Mouse (Mus musculus) thymus, postnatal 14 days (tissue): ENCODE data around the gene Mmp2.
"Not testable (repeated sequence)": the region's sequence is repeated elsewhere in the genome, so short reads cannot be mapped to it uniquely, and the experiment has no call there.

Experiments
- DNase-seq: peaks from one replicate; pipeline ENCODE4 v3.0.0; 2021

Mmp2 gene

DNA sequence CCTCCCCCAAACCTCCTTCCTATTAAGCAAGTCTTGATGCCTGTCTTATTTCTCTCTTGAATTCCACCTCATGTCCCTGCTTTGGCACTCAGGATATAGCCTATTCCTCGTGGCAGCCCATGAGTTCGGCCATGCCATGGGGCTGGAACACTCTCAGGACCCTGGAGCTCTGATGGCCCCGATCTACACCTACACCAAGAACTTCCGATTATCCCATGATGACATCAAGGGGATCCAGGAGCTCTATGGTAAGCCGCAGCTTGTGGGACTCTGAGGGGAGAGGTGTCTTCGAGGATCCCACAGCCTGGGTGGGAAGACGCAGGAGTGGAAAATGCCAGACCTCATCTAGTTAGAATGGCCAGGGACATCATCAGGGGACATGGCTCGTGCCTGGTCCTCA, 12.1 kb downstream of the Mmp2 start:
- DNase-seq: no peak

GRCm38 (mm10) chr8:92839876-92840275, 12.8 kb downstream of the Mmp2 start:
- DNase-seq: no peak

GRCm38 (mm10) chr8:92846684-92847083, 19.6 kb downstream of the Mmp2 start:
- no peak for DNase-seq

DNA sequence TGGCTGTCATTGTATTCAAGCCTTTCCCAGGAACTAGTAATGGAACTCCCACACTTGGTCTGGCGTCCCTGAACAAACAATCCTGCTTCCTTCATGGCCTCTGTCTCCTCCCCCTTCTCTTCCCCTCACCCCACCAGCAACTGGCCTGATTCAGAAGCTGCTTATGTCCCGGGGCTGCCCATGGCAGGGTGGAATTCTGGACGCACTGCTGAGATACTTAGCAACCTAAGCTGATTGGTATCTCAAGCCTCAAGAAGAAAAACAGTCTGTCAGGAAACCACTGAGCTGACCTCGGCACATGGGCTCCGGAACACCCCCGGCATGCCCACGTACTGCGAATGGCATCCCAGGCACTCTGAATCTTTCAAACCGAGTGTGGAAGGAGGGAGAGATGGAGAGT, 20.2 kb downstream of the Mmp2 start:
- no peak for DNase-seq

DNA sequence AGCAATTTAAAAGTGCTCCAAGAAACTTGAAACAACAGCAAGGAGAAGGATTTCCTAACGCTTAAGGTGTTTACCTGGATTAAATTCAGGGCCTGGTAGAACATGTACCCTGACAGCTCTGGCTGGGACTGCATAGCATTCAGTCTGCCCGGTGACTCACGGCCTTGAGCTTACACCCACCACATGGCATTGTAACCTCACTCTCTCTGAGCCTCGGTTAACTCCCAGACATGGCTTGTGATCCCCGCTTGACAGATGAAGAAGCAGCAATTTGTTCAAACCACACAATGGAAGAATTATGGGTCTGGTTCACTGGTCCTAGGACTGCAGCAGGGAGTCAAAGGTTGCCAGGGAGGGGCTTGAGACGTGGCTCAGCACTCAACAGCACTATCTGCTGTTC, 22.2 kb downstream of the Mmp2 start:
- DNase-seq: no peak

- DNase-seq: no peak
Measured at GRCm38 (mm10) chr8:92850239-92850638, 23.1 kb downstream of the Mmp2 start.

GRCm38 (mm10) chr8:92851381-92851780, 24.3 kb downstream of the Mmp2 start:
- DNase-seq: no peak

DNA sequence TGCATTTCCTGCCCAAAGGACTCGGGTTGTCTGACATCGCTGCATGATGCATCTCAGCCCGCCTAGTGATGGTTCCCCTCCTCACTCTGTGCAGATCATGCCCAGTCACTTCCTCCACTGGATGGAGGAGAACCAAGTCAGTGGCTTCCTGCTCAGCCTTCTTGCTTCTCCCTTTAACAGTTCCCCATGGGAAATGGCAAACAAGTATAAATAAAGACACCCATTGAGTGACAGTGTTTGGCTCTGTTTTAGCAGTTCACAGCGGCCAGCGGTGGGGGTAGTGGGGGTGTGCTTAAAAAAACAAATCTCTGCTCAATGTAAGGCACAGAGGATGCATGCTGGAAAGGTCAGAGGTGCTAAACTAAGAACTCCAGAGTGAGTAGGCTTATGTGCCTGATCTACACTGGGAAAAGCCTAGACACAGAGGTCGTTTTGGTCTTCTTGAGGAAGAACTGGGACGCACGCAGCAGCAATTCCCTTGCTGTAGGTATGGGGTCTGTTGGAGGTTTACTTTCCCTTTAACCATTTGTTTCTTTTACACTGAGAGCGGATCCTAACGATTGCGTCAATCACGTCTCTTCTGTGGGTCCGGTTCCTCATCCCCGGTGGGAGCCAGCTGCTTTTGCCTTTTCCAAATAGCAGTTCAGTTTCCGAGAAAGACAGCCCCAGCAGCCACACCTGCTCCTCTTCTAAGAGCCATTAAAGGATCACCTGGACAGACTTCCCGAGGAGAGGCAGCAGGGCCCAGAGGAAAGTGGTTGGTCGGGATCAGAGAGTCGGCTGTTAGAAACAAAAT, 26.3 kb downstream of the Mmp2 start:
- no peak for DNase-seq

GRCm38 (mm10) chr8:92854673-92855072, 27.6 kb downstream of the Mmp2 start:
- DNase-seq: no peak

DNA sequence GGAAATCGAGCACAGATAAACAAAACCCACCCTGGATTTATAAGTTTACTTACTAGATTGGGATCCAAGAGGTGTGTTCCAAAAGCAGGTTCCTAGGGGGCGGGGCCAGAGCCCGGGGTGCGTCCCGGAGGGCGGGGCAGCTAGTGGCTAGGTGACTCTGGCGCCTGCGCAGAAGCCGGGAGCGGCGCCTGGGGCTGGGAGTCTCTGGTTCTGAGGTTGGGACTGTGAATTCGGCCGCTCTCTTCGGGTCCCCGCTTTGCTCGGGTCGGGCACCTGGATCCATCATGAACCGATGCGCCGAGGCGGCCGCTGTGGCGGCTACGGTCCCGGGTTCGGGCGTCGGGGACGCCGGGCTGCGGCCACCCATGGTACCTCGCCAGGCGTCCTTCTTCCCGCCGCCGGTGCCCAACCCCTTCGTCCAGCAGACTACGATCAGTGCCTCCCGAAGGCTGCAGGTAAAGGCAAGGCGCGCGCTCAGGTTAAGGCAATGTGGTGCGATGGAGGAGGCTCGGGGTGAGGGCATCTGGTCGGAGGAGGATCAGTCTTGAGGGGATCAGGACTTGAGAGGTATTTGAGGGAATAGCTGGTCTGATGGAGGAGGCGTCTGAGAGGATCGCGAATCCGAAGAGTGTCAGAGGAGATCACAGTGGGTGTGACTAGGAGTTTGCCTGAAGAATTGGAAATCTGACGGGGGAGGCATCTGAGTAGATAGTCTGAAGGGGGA, 28.2 kb downstream of the Mmp2 start, which contains the start of gene Lpcat2:
Gene Lpcat2, plus strand, starts transcription at position 169 of the 724 bp plus-strand sequence.
- DNase-seq: peak; percentile 46

GRCm38 (mm10) chr8:92856273-92856986, 29.3 kb downstream of the Mmp2 start:
- DNase-seq: no peak

GRCm38 (mm10) chr8:92858475-92859182, 31.5 kb downstream of the Mmp2 start:
- no peak for DNase-seq

DNA sequence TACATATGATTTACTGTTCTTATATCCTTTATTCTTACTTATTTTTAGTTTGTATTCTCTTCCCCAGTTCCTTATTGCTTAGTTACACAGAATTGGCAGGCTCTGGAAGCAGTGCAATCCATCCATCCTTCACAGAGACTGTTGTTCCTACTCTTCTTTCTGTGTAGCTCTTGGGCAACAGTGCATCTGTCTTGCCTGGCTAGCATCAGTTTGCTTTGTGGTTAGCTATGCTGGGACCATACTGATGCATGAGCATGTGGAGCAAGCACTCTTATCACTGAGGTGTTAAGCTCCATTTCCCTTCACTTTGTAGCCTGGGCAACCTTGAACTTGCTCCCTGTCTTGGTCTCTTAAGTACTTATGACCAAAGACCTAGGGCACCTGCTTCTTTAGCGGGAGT, 34.9 kb downstream of the Mmp2 start:
- no peak for DNase-seq

DNA sequence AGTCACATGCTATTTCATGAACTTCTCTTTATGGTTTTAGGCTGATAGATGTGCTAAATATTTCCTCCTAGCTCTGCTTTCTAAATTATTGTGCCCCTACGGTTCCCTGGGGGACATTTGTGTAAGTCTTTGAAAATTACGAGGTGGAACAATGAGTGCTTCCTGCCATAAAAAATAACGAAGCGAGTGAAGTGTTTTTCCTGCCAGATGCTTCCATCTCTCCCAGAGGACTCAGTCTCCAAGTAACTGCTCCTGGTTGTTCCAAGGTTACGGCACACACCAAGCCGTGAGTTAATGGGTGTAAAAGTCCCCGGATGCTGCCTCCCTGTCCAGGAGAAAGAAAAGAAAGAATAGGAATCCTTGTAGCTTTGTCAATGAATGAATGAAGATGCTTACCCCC, 43.2 kb downstream of the Mmp2 start:
- no peak for DNase-seq

DNA sequence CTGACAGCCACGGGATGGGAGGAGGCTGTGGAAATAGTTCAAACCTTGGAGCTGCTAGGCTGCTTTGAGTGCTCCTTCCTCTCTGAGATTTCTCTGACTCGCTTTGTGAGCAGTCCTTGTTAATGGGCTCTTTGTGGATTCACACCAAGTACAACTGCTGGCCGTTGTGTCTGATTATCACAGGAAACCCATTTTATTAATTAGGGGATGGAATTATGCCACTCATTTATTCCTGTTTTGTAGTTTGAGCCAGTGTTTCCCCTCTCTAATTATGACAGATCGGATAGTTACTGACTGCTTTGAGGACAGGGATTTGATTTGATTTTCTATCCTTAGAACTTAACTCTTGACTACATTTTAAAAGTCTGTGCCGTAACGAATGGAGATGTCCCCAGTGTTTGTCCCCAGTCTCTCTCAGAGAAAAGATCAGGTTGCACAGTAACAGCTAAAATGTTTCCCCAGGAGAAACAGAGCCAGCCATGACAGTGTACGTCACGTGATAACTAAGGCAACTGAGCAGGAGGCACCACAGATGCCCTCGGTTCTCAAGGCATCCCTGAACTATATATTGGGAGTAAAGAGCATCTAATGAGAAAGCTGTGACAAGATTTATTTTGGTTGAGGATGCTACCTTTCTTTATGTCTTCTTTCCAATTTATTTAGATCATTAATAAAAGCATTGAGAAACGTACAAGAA, 45.1 kb downstream of the Mmp2 start:
- no peak for DNase-seq

DNA sequence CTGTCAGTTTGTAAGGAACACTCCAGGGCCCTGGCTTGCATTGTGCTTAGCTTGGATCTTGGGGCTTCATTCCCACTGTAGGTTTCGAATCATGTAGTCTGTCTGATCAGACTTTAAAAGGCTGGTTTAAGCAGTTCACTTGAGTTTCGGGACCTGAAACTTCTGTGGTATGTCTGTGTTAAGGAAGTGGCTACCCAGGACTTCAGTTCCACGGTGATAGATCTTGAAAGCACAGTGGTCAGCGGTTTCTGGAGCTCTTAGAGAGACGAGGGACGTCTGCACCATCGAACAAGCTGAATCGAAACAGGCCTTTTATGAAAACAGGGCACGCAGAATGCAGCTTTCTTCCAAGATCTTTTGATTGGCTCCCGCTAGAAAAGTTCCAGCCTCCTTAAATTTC, 48.7 kb downstream of the Mmp2 start:
- no peak for DNase-seq

GRCm38 (mm10) chr8:92881247-92881646, 54.2 kb downstream of the Mmp2 start:
- DNase-seq: no peak

GRCm38 (mm10) chr8:92883771-92884170, 56.7 kb downstream of the Mmp2 start:
- DNase-seq: no peak

DNA sequence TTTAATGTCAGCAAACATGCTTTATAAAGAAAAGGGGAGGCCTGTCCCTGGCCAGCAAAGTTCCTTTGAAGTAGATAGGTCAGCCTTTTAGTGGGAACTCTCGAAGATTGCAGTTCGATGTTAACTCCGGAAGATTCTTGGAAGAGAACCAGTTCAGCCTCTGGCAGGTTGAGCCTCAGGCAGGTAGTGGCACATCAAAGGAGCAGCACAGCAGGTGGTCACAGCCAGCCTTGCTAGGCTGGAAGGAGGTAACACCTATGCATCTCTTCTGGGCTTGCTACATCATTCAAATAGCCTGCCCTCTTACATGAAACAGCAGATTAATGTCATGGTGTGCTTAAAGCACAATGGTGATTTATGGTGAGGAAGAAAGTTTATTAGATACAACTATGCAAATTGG, 65.1 kb downstream of the Mmp2 start:
- not testable (repeated sequence) for DNase-seq

DNA sequence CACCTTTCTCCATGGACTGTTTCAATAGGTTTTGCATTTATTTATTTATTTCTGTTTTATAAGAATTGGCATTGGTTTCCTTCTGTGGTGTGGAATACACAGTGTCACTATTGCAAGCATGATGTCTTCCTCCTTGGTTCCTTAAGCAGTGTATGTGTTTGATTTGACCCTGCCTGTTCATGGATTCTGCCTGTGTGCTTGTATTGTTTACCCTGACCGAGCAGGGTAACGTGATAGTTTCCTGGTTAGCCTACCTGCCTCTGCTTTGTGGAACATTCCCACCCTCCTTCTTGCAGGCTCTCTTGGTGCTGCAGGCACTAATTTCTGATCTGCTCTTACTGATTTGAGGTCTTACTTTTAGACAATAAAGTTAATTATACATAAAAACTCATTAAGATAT, 66.8 kb downstream of the Mmp2 start:
- no peak for DNase-seq

- DNase-seq: no peak
Measured at GRCm38 (mm10) chr8:92895053-92895452, 68.0 kb downstream of the Mmp2 start.

DNA sequence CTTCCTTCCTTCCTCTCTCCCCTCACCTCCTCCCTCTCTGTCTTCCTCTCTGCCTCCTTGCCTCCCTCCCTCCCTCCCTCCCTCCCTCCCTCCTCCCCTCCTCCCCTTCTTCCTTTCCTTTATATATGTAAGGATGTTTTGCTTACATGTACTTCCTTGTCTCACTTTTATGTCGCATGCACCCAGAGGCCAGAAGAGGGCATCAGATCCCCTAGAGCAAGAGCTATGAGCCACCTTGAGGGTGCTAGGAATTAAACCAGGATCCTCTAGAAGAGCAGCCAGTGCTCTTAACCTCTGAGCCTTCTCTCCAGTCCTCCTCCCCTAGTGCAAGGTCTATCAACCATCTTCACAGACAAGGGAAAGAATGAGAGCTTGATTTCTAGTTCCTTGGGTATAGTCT, 69.0 kb downstream of the Mmp2 start:
- no peak for DNase-seq
